Mouse (Mus musculus) kidney, adult 2 months (tissue): ENCODE data around the gene Evi2. TPM values are rescaled to one million over a fixed set of nuclear protein-coding genes. Genes with fewer than 3 reads are reported as not detected.

Source experiments
- DNase-seq: peaks from one replicate; pipeline ENCODE4 v3.0.0; 2021
- H3K27ac ChIP-seq: fragments of 200-500 bp; 2 replicates; pipeline ENCODE4 v1.5.1; 2012; ENCODE audit warnings: low read depth, low read length, control low read depth, inconsistent platforms; ENCODE audit not compliant: insufficient read depth
- H3K27me3 ChIP-seq: fragments of 200-500 bp; replicated peaks from 2 replicates; pipeline ENCODE4 v1.6.1; 2012; ENCODE audit warnings: mild to moderate bottlenecking, moderate library complexity, low read length, inconsistent platforms; ENCODE audit not compliant: control insufficient read depth, insufficient read depth
- H3K36me3 ChIP-seq: fragments of 200-500 bp; 2 replicates; pipeline ENCODE4 v1.6.1; 2012; ENCODE audit warnings: mild to moderate bottlenecking, moderate library complexity, low read length, inconsistent platforms; ENCODE audit not compliant: control insufficient read depth, insufficient read depth
- H3K4me1 ChIP-seq: fragments of 200-500 bp; 2 replicates; pipeline ENCODE4 v1.6.1; 2011; ENCODE audit warnings: low read length; ENCODE audit not compliant: control insufficient read depth, insufficient read depth
- H3K4me3 ChIP-seq: fragments of 200-500 bp; 2 replicates; pipeline ENCODE4 v1.5.1; 2011; ENCODE audit warnings: mild to moderate bottlenecking, low read depth, low read length, control low read depth; ENCODE audit not compliant: insufficient read depth
- CTCF ChIP-seq: fragments of 200-500 bp; conservative IDR thresholded peaks from 2 replicates; pipeline ENCODE4 v1.5.1; 2011; ENCODE audit warnings: low read depth, mild to moderate bottlenecking, control low read depth, low read length, moderate library complexity, mixed read lengths; ENCODE audit not compliant: insufficient read depth, insufficient read length
- POLR2A ChIP-seq: fragments of 200-500 bp; IDR thresholded peaks from one replicate; pipeline ENCODE4 v1.6.1; 2011; ENCODE audit warnings: low read depth, low read length, control low read depth
- WGBS: fragments of 180-500 bp; shearing (Covaris S2); methylation state at CpG from one replicate; pipeline ENCODE4 v1.1.7; 2018; 5-methylcytosine and 5-hydroxymethylcytosine counted together
- polyA plus RNA-seq: library from polyadenylated mRNA; depleted of rRNA; stranded (reverse); fragments of >200 nt; gene quantifications from 2 replicates; pipeline ENCODE4 v1.2.3, GENCODE M21; 2012; rRNA removed

The Evi2 gene
- polyA plus RNA-seq, result 0.16 and 0.30 TPM in 2 replicates

DNA sequence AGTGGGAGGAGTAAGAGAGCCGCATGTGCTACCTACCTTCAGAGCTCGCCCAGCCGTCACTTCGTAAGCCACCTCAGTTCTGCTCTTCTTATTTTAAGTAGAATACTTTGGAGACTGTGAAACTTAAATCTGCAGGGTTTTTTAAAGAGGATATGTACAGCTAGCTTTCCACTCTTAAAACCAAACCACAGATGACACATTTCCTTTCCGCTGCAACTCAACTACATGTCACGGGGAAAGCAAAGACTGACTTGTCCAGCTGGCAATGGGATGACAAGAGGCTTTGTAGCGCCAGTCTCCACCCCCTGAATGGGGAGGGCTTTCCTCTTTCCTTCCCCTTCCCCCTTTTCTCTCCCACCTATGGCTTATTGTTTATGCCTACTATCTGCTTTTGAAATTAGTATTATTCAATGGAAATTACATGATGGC is at the start of gene Evi2, which contains the start of gene Evi2a:
TSS of gene Evi2 (minus strand) at position 257 of the 429 bp plus-strand sequence.
TSS of gene Evi2a (minus strand) at position 277 of the 429 bp plus-strand sequence.
- no peak within 1 kb of the TSS for H3K27ac ChIP-seq
- DNase-seq, result peak; percentile 21
- H3K36me3 ChIP-seq, result no peaks in the 10 kb centered on the region; the same call in 1 of the 2 replicates
- H3K27me3 ChIP-seq, result no peaks in the 10 kb centered on the region
- no peak within 1 kb of the TSS for H3K4me3 ChIP-seq
- TF ChIP-seq POLR2A (no peak), CTCF (no peak)
- H3K4me1 ChIP-seq, result peaks cover 17% of the 10 kb centered on the region
- 92% methylated on average over 7 of the region's 7 CpGs for WGBS

DNA sequence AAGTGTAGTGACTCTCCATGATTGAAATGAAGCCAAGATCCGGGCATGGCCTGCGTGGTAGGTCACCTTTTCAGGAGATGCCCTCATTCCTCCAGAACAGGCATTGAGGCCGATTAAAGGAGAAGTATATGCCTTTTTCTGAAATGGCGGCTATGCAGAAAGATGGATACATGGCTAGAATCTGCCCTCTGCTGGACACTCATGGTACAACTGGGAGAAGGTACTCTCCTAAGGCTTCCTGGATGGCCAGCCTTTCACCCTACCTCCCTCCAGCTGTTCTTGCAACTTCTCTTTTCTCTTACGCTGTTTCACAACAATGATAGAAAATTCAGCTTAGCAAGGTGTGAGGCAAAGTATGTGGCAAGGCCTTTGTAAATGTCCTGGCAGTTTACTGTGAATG is 47.4 kb upstream of the Evi2 start:
- DNase-seq, result peak; percentile 78
- Histone ChIP-seq H3K36me3 (no peaks in the 10 kb centered on the region), H3K27me3 (no peaks in the 10 kb centered on the region), H3K27ac (no peak overlapping the region), H3K4me1 (no peaks in the 10 kb centered on the region), H3K4me3 (no peak overlapping the region)
- 34% methylated on average over 5 of the region's 5 CpGs for WGBS
- peak; percentile 66 for TF ChIP-seq CTCF
- TF ChIP-seq POLR2A, result no peak

DNA sequence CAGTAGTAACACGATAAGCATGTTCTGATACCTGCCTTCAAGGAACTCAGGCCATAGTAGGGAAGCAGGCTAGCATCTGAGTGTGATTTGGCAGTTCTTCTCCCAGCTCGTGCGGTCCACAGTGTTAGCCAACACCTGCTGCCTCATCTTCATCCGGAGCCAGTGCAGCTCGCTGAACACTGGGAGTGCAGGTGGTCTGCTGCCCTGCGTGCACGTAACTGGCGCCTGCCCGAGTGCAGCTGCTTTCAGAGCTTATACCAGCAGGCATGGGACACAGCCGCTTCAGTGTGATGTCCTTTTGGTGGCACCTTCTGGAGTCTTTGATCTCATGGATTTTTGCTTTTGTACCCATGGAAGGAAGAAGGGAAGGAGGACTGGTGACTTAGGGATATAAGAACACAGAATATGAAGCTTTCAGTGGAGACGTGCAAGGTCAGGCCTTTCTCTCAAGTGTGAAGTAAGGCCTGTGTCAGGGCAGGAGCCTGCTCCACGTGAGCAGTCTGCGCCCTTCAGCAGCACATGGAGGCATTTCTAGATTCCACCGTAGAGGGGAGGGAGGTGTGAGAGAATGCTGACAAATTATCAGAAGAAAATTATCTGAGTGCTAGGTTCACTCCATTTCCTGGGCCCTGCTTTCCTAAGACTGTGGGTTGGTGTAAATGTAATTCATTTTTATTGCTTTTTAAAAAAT is 45.1 kb upstream of the Evi2 start:
- no peaks in the 10 kb centered on the region for H3K27me3 ChIP-seq
- TF ChIP-seq POLR2A, result no peak
- TF ChIP-seq CTCF, result no peak
- DNase-seq, result no peak
- H3K36me3 ChIP-seq, result no peaks in the 10 kb centered on the region
- H3K4me1 ChIP-seq, result no peaks in the 10 kb centered on the region
- no peak overlapping the region for H3K4me3 ChIP-seq
- H3K27ac ChIP-seq, result no peak overlapping the region
- WGBS, result 90% methylated on average over 14 of the region's 14 CpGs

DNA sequence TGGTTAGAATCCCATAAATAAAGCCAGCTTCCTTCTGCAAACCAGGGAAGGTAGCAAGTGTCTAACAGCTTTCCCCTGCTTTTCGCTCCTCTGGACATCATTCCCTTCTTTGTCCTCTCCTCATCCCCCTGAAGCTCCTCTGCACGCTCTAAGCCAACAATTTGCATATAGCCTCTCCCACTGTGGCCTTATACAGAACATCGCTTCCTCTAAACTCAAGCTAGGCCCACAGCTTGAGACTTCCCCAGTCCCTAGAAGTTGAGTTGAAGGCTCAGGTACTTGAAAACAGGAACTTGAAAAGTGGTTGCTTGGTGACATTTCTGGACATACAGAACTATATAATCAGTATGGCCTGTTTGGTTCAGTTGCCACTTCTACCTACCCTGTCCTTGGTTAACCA is 43.4 kb upstream of the Evi2 start:
- Histone ChIP-seq H3K36me3 (no peaks in the 10 kb centered on the region; the same call in 1 of the 2 replicates), H3K4me3 (no peak overlapping the region), H3K27ac (no peak overlapping the region), H3K27me3 (no peaks in the 10 kb centered on the region), H3K4me1 (no peaks in the 10 kb centered on the region)
- no peak for DNase-seq
- no peak for TF ChIP-seq POLR2A
- TF ChIP-seq CTCF, result no peak
- WGBS, result 88% methylated on average over 3 of the region's 3 CpGs

DNA sequence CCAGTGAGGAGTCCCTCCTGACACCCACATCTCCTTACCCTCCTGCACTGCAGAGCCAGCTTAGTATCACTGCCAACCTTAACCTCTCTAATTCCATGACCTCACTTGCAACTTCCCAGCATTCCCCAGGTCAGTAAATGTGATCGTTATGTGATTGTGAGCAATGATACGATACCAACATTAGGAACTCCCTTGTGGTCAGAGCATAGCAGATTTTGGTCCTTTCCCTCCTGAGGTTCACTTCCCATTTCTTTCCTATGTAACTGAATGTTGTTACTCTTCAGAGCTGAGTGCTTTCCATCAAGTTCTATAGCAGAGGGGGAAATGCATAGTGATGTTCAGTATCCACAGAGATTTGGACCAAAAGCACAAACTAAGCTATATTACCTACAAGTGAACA is 39.9 kb upstream of the Evi2 start:
- Histone ChIP-seq H3K4me1 (no peaks in the 10 kb centered on the region), H3K27ac (no peak overlapping the region), H3K4me3 (no peak overlapping the region), H3K36me3 (peaks cover 10% of the 10 kb centered on the region), H3K27me3 (no peaks in the 10 kb centered on the region)
- TF ChIP-seq CTCF (no peak), POLR2A (no peak)
- WGBS, result 83% methylated on average over 2 of the region's 2 CpGs
- no peak for DNase-seq

DNA sequence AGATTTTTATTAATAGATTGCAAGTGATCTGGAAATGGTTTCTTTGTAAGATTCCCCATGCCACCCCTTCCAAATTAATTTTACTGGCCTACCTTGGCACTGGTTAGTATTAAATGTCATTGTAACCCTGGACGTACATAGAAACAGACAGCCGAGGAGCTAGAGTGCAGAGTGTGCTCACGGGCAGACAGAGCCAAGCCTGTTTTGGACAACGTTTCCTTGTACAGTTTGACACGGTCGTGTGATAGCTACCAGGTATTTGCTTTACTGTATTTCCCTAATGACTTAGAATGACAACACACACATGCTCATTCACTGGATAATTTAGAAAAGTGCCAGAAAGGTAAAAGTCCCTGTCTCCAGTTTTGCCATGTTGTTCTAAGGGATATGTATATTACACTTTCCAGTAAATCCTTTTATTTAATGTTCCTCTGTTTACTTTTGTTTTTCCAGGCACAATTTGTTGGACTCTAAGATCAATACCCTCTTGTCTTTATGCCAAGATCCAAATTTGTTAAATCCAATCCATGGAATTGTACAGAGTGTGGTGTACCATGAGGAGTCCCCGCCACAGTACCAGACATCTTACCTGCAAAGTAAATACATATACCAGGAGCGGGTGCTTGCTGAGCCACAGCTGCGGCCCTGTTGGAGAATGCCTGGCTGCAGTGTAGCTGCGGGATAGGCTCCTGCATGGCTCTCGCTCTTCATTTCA is 38.0 kb upstream of the Evi2 start:
- H3K4me3 ChIP-seq, result no peak overlapping the region
- 88% methylated on average over 11 of the region's 11 CpGs for WGBS
- H3K4me1 ChIP-seq, result no peaks in the 10 kb centered on the region
- DNase-seq, result no peak
- TF ChIP-seq CTCF (no peak), POLR2A (no peak)
- no peak overlapping the region for H3K27ac ChIP-seq
- peaks cover 12% of the 10 kb centered on the region for H3K36me3 ChIP-seq
- H3K27me3 ChIP-seq, result no peaks in the 10 kb centered on the region

DNA sequence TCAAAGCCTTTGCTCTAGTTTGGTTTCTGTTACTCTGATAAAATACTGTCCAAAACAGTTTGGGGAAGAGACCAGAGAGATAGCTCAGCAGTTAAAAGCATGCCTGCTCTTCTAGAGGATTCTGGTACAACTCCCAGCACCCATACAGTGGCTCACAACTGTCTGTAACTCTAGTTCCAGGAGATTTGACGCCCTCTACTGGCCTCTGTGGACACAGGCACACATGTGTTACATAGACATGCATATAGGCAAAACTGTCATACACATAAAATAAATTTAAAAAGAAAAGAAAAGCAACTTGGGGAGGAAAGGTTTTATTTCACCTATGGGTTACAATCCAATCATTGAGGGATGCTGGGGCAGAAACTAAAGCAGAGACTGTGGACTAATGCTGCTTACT is 36.6 kb upstream of the Evi2 start:
- H3K27me3 ChIP-seq, result no peaks in the 10 kb centered on the region
- 57% methylated on average over 1 of the region's 1 CpGs for WGBS
- TF ChIP-seq CTCF (no peak), POLR2A (no peak)
- no peak for DNase-seq
- no peak overlapping the region for H3K27ac ChIP-seq
- peaks cover 12% of the 10 kb centered on the region for H3K36me3 ChIP-seq
- H3K4me3 ChIP-seq, result no peak overlapping the region
- H3K4me1 ChIP-seq, result no peaks in the 10 kb centered on the region
